Mouse (Mus musculus): ENCODE measurements around the gene Cdc20.

DNA sequence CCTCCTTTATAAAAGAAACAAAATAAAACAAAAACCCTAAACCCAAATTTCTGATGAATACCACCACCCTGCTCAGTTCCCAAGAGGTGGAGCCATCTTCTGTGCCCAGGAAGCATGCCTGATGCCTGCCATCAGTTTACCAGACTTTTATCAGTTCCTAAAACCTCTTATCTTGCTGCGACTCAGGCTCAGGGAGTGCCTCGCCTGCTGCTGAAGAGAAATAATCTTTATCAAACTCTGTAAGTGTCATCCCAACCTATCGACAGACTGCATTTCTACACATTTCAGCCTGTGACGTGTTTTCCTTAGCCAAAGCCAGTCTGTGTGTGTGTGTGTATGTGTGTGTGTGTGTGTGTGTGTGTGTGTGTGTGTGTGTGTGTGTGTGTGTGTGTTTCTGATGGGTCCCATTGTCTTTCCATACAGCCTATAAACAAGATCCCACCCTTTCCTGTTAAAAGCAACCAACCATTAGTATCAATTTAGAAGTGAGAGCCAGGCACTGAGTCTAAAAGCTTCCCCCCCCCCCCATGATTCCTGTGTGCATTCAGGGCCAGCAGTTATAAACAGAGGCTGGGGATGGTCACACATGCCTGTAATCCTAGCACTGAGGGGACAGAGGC, 12.5 kb downstream of the Cdc20 start:
- TF ChIP-seq CTCF (IDR thresholded peaks at IDR 0.05; ENCODE audit: low read depth, low read length) (no peak), POLR2A (IDR thresholded peaks at IDR 0.05; ENCODE audit: extremely low read depth, insufficient read depth, low read length) (no peak)
